Mouse (Mus musculus) midbrain, embryonic 12.5 days (tissue): Measurements from ENCODE around the gene March7. TPM values are rescaled to one million over a fixed set of nuclear protein-coding genes. Genes with fewer than 3 reads are reported as not detected.
A peak's percentile ranks its signal among the peaks of the same experiment; 100 is the strongest.

ENCODE experiments used
- ATAC-seq: fragments of 200-750 bp; cut with Nextera tagmentation; 2 replicates; pipeline ENCODE4 v1.8.0; 2017; ENCODE audit warnings: low read depth, moderate TSS enrichment, moderate library complexity; ENCODE audit not compliant: low FRiP score
- H3K27ac ChIP-seq: fragments of 300-500 bp; sonication (generic); replicated peaks from 2 replicates; pipeline ENCODE4 v1.5.1; 2016; ENCODE audit warnings: mild to moderate bottlenecking
- H3K27me3 ChIP-seq: fragments of 300-500 bp; sonication (generic); 2 replicates; pipeline ENCODE4 v1.6.1; 2016; ENCODE audit warnings: mild to moderate bottlenecking
- H3K36me3 ChIP-seq: fragments of 300-500 bp; sonication (generic); 2 replicates; pipeline ENCODE4 v1.6.1; 2016
- H3K4me1 ChIP-seq: fragments of 300-500 bp; sonication (generic); 2 replicates; pipeline ENCODE4 v1.6.1; 2016
- H3K4me2 ChIP-seq: fragments of 300-500 bp; sonication (generic); replicated peaks from 2 replicates; pipeline ENCODE4 v1.6.1; 2016; ENCODE audit warnings: mild to moderate bottlenecking, moderate library complexity
- H3K4me3 ChIP-seq: fragments of 300-500 bp; sonication (generic); 2 replicates; pipeline ENCODE4 v1.5.1; 2016; ENCODE audit warnings: mild to moderate bottlenecking
- H3K9ac ChIP-seq: fragments of 300-500 bp; sonication (generic); replicated peaks from 2 replicates; pipeline ENCODE4 v1.6.1; 2016; ENCODE audit warnings: mild to moderate bottlenecking, moderate library complexity
- H3K9me3 ChIP-seq: fragments of 300-500 bp; sonication (generic); 2 replicates; pipeline ENCODE4 v1.6.1; 2016; ENCODE audit warnings: mild to moderate bottlenecking
- WGBS: fragments of 180-500 bp; shearing (Covaris S2); methylation state at CpG from one replicate; pipeline ENCODE4 v1.1.7; 2016; 5-methylcytosine and 5-hydroxymethylcytosine counted together
- polyA plus RNA-seq: library from polyadenylated mRNA; unstranded; fragments of >200 nt; fragmentation: Nextera tagmentation; extraction: Ambion mirVana; gene quantifications from 2 replicates; pipeline ENCODE4 v1.2.1, GENCODE M21; 2016

March7 gene
- polyA plus RNA-seq, 1 experiment from 2014 or later: 103 TPM

GRCm38 (mm10) chr2:60267567-60267966 is 57.9 kb downstream of the March7 start:
- H3K36me3 ChIP-seq: no peaks in the 10 kb centered on the region
- H3K9ac ChIP-seq: no peak overlapping the region
- 58% methylated on average over 1 of the region's 1 CpGs for WGBS
- H3K4me2 ChIP-seq: no peak overlapping the region
- no peak overlapping the region for H3K27ac ChIP-seq
- no peak for ATAC-seq
- H3K27me3 ChIP-seq: no peaks in the 10 kb centered on the region
- H3K4me3 ChIP-seq: no peak overlapping the region
- H3K4me1 ChIP-seq: no peaks in the 10 kb centered on the region
- no peaks in the 10 kb centered on the region for H3K9me3 ChIP-seq

GRCm38 (mm10) chr2:60269856-60270479 is 60.3 kb downstream of the March7 start:
- H3K9me3 ChIP-seq: no peaks in the 10 kb centered on the region
- H3K36me3 ChIP-seq: no peaks in the 10 kb centered on the region
- no peak overlapping the region for H3K4me2 ChIP-seq
- no peak overlapping the region for H3K27ac ChIP-seq
- no peak overlapping the region for H3K9ac ChIP-seq
- H3K27me3 ChIP-seq: no peaks in the 10 kb centered on the region
- ATAC-seq: no peak
- H3K4me3 ChIP-seq: no peak overlapping the region
- WGBS: 96% methylated on average over 14 of the region's 14 CpGs
- no peaks in the 10 kb centered on the region for H3K4me1 ChIP-seq

GRCm38 (mm10) chr2:60278627-60279026 is 68.9 kb downstream of the March7 start:
- H3K36me3 ChIP-seq: no peaks in the 10 kb centered on the region
- no peaks in the 10 kb centered on the region for H3K9me3 ChIP-seq
- no peak overlapping the region for H3K27ac ChIP-seq
- H3K9ac ChIP-seq: no peak overlapping the region
- peaks cover 10% of the 10 kb centered on the region for H3K27me3 ChIP-seq
- no peak overlapping the region for H3K4me3 ChIP-seq
- WGBS: 91% methylated on average over 4 of the region's 4 CpGs
- no peak overlapping the region for H3K4me2 ChIP-seq
- no peak for ATAC-seq
- H3K4me1 ChIP-seq: peaks cover 7% of the 10 kb centered on the region

GRCm38 (mm10) chr2:60282625-60283024 is 72.9 kb downstream of the March7 start:
- no peak overlapping the region for H3K9ac ChIP-seq
- no peak overlapping the region for H3K27ac ChIP-seq
- 72% methylated on average over 4 of the region's 4 CpGs for WGBS
- H3K4me2 ChIP-seq: 0 out of 2 replicates have a peak overlapping the region, but pooled peaks have one; percentile 82
- ATAC-seq: no peak
- H3K27me3 ChIP-seq: peaks cover 31% of the 10 kb centered on the region
- H3K4me3 ChIP-seq: no peak overlapping the region
- H3K36me3 ChIP-seq: no peaks in the 10 kb centered on the region
- H3K9me3 ChIP-seq: no peaks in the 10 kb centered on the region
- peaks cover 12% of the 10 kb centered on the region for H3K4me1 ChIP-seq

GRCm38 (mm10) chr2:60283208-60283750 is 73.6 kb downstream of the March7 start:
- H3K36me3 ChIP-seq: no peaks in the 10 kb centered on the region
- peak overlapping the region; percentile 39 for H3K4me3 ChIP-seq
- peak overlapping the region; percentile 46 for H3K9ac ChIP-seq
- H3K27me3 ChIP-seq: peaks cover 31% of the 10 kb centered on the region
- peak overlapping the region; percentile 82 for H3K4me2 ChIP-seq
- no peaks in the 10 kb centered on the region for H3K9me3 ChIP-seq
- ATAC-seq: no peak
- peaks cover 12% of the 10 kb centered on the region for H3K4me1 ChIP-seq
- no peak overlapping the region for H3K27ac ChIP-seq
- WGBS: 3% methylated on average over 9 of the region's 9 CpGs

GRCm38 (mm10) chr2:60283751-60284466 is 74.2 kb downstream of the March7 start:
- H3K36me3 ChIP-seq: no peaks in the 10 kb centered on the region
- H3K9ac ChIP-seq: peak overlapping the region; percentile 46
- no peak overlapping the region for H3K27ac ChIP-seq
- peak overlapping the region; percentile 82 for H3K4me2 ChIP-seq
- peak overlapping the region; percentile 39 for H3K4me3 ChIP-seq
- peaks cover 12% of the 10 kb centered on the region for H3K4me1 ChIP-seq
- peaks cover 31% of the 10 kb centered on the region for H3K27me3 ChIP-seq
- 1% methylated on average over 42 of the region's 42 CpGs for WGBS
- peak; percentile 88 for ATAC-seq
- no peaks in the 10 kb centered on the region for H3K9me3 ChIP-seq

GRCm38 (mm10) chr2:60284467-60284821 is 74.8 kb downstream of the March7 start, which contains the start of gene Cd302:
Gene Cd302, minus strand, starts transcription at chr2:60284488.
- Histone ChIP-seq H3K4me3 (peak within 1 kb of the TSS; percentile 39), H3K27me3 (peaks cover 31% of the 10 kb centered on the region), H3K4me1 (peaks cover 12% of the 10 kb centered on the region), H3K9ac (peak within 1 kb of the TSS; percentile 46), H3K9me3 (no peaks in the 10 kb centered on the region), H3K27ac (no peak within 1 kb of the TSS), H3K36me3 (no peaks in the 10 kb centered on the region), H3K4me2 (peak within 1 kb of the TSS; percentile 82)
- ATAC-seq: no peak
- WGBS: 69% methylated on average over 4 of the region's 4 CpGs

- H3K36me3 ChIP-seq: no peaks in the 10 kb centered on the region
- H3K4me2 ChIP-seq: no peak overlapping the region
- no peak overlapping the region for H3K9ac ChIP-seq
- no peaks in the 10 kb centered on the region for H3K9me3 ChIP-seq
- H3K27me3 ChIP-seq: peaks cover 31% of the 10 kb centered on the region
- no peak overlapping the region for H3K27ac ChIP-seq
- H3K4me1 ChIP-seq: peaks cover 12% of the 10 kb centered on the region
- 96% methylated on average over 8 of the region's 8 CpGs for WGBS
- ATAC-seq: no peak
- H3K4me3 ChIP-seq: no peak overlapping the region
These were observed 75.5 kb downstream of the March7 start for GRCm38 (mm10) chr2:60285107-60285617.

- Histone ChIP-seq H3K4me3 (no peak overlapping the region), H3K36me3 (no peaks in the 10 kb centered on the region), H3K27ac (no peak overlapping the region), H3K9me3 (no peaks in the 10 kb centered on the region), H3K27me3 (peaks cover 21% of the 10 kb centered on the region), H3K9ac (no peak overlapping the region), H3K4me1 (peaks cover 5% of the 10 kb centered on the region), H3K4me2 (no peak overlapping the region)
- no peak for ATAC-seq
- WGBS: 80% methylated on average over 4 of the region's 4 CpGs
These were observed 78.9 kb downstream of the March7 start for GRCm38 (mm10) chr2:60288606-60289005.

- H3K9ac ChIP-seq: no peak overlapping the region
- no peak for ATAC-seq
- H3K9me3 ChIP-seq: no peaks in the 10 kb centered on the region
- 93% methylated on average over 1 of the region's 1 CpGs for WGBS
- H3K36me3 ChIP-seq: no peaks in the 10 kb centered on the region
- H3K27me3 ChIP-seq: peaks cover 16% of the 10 kb centered on the region
- H3K27ac ChIP-seq: no peak overlapping the region
- H3K4me2 ChIP-seq: no peak overlapping the region
- H3K4me1 ChIP-seq: no peaks in the 10 kb centered on the region
- no peak overlapping the region for H3K4me3 ChIP-seq
These were observed 79.8 kb downstream of the March7 start for GRCm38 (mm10) chr2:60289451-60289850.

GRCm38 (mm10) chr2:60291381-60291780 is 81.7 kb downstream of the March7 start:
- H3K27me3 ChIP-seq: no peaks in the 10 kb centered on the region
- H3K27ac ChIP-seq: no peak overlapping the region
- no peak overlapping the region for H3K9ac ChIP-seq
- ATAC-seq: no peak
- 79% methylated on average over 4 of the region's 4 CpGs for WGBS
- H3K36me3 ChIP-seq: no peaks in the 10 kb centered on the region
- no peaks in the 10 kb centered on the region for H3K9me3 ChIP-seq
- no peaks in the 10 kb centered on the region for H3K4me1 ChIP-seq
- H3K4me3 ChIP-seq: no peak overlapping the region
- H3K4me2 ChIP-seq: no peak overlapping the region

- H3K4me2 ChIP-seq: no peak overlapping the region
- H3K27me3 ChIP-seq: no peaks in the 10 kb centered on the region
- WGBS: 79% methylated on average over 3 of the region's 3 CpGs
- H3K9ac ChIP-seq: no peak overlapping the region
- ATAC-seq: no peak
- no peak overlapping the region for H3K4me3 ChIP-seq
- H3K9me3 ChIP-seq: no peaks in the 10 kb centered on the region
- no peak overlapping the region for H3K27ac ChIP-seq
- H3K36me3 ChIP-seq: no peaks in the 10 kb centered on the region
- H3K4me1 ChIP-seq: no peaks in the 10 kb centered on the region
These were observed 88.6 kb downstream of the March7 start for GRCm38 (mm10) chr2:60298266-60298665.
